Mouse (Mus musculus) forebrain, embryonic 16.5 days (tissue): ENCODE data around the gene Ralb. TPM values are rescaled to one million over a fixed set of nuclear protein-coding genes. Genes with fewer than 3 reads are reported as not detected.
A peak's percentile ranks its signal among the peaks of the same experiment; 100 is the strongest.

Source experiments
- ATAC-seq: fragments of 200-750 bp; cut with Nextera tagmentation; 2 replicates; pipeline ENCODE4 v1.8.0; 2017; ENCODE audit warnings: mild to moderate bottlenecking, moderate library complexity
- H3K27ac ChIP-seq: fragments of 300-500 bp; sonication (generic); 2 replicates; pipeline ENCODE4 v1.5.1; 2014; ENCODE audit warnings: low read length, control low read depth
- H3K27me3 ChIP-seq: fragments of 300-500 bp; sonication (generic); replicated peaks from 2 replicates; pipeline ENCODE4 v1.6.1; 2014; ENCODE audit warnings: low read length; ENCODE audit not compliant: control insufficient read depth, insufficient read depth
- H3K36me3 ChIP-seq: fragments of 300-500 bp; sonication (generic); 2 replicates; pipeline ENCODE4 v1.6.1; 2014; ENCODE audit not compliant: control insufficient read depth, insufficient read depth
- H3K4me1 ChIP-seq: fragments of 300-500 bp; sonication (generic); replicated peaks from 2 replicates; pipeline ENCODE4 v1.6.1; 2014; ENCODE audit warnings: low read length; ENCODE audit not compliant: control insufficient read depth, insufficient read depth
- H3K4me2 ChIP-seq: fragments of 300-500 bp; sonication (generic); 2 replicates; pipeline ENCODE4 v1.6.1; 2014; ENCODE audit warnings: mild to moderate bottlenecking, low read length, control low read depth
- H3K4me3 ChIP-seq: fragments of 300-500 bp; sonication (generic); replicated peaks from 2 replicates; pipeline ENCODE4 v1.5.1; 2014; ENCODE audit warnings: mild to moderate bottlenecking, low read length, control low read depth
- H3K9ac ChIP-seq: fragments of 300-500 bp; sonication (generic); replicated peaks from 2 replicates; pipeline ENCODE4 v1.6.1; 2014; ENCODE audit warnings: low read depth, low read length, control low read depth
- H3K9me3 ChIP-seq: fragments of 300-500 bp; sonication (generic); 2 replicates; pipeline ENCODE4 v1.6.1; 2016; ENCODE audit warnings: low read length; ENCODE audit not compliant: control insufficient read depth
- WGBS: fragments of 180-500 bp; shearing (Covaris S2); extraction: QIAGEN DNeasy Blood & Tissue Kit; methylation state at CpG from one replicate; pipeline ENCODE4 v1.1.7; 2014; 5-methylcytosine and 5-hydroxymethylcytosine counted together
- polyA plus RNA-seq: library from polyadenylated mRNA; unstranded; fragments of >200 nt; fragmentation: Nextera tagmentation; extraction: Ambion mirVana; gene quantifications from 2 replicates; pipeline ENCODE4 v1.2.1, GENCODE M21; 2015

Gene Ralb
- polyA plus RNA-seq, 1 experiment from 2014 or later: 47.6 TPM

- ATAC-seq: no peak
- Histone ChIP-seq H3K4me3 (no peak overlapping the region), H3K4me2 (no peak overlapping the region), H3K9ac (no peak overlapping the region), H3K27ac (no peak overlapping the region), H3K36me3 (no peaks in the 10 kb centered on the region), H3K27me3 (no peaks in the 10 kb centered on the region), H3K9me3 (no peaks in the 10 kb centered on the region), H3K4me1 (no peaks in the 10 kb centered on the region)
These were observed 14.2 kb upstream of the Ralb start for GRCm38 (mm10) chr1:119518786-119519185.

- ATAC-seq: no peak
- Histone ChIP-seq H3K4me3 (no peak overlapping the region), H3K9ac (no peak overlapping the region), H3K4me2 (no peak overlapping the region), H3K27ac (no peak overlapping the region), H3K36me3 (no peaks in the 10 kb centered on the region), H3K4me1 (no peaks in the 10 kb centered on the region), H3K27me3 (no peaks in the 10 kb centered on the region), H3K9me3 (no peaks in the 10 kb centered on the region)
- 73% methylated on average over 7 of the region's 7 CpGs for WGBS
These were observed 13.5 kb upstream of the Ralb start for GRCm38 (mm10) chr1:119518060-119518459.

GRCm38 (mm10) chr1:119510857-119511256 is 6.3 kb upstream of the Ralb start:
- no peaks in the 10 kb centered on the region for H3K36me3 ChIP-seq
- H3K4me2 ChIP-seq: no peak overlapping the region
- no peaks in the 10 kb centered on the region for H3K27me3 ChIP-seq
- WGBS: 69% methylated on average over 8 of the region's 8 CpGs
- H3K9me3 ChIP-seq: no peaks in the 10 kb centered on the region
- no peak overlapping the region for H3K27ac ChIP-seq
- H3K4me1 ChIP-seq: peaks cover 6% of the 10 kb centered on the region; the same call in 1 of the 2 replicates
- ATAC-seq: no peak
- H3K4me3 ChIP-seq: no peak overlapping the region
- no peak overlapping the region for H3K9ac ChIP-seq

- no peaks in the 10 kb centered on the region for H3K36me3 ChIP-seq
- no peak overlapping the region for H3K27ac ChIP-seq
- no peak overlapping the region for H3K9ac ChIP-seq
- no peak overlapping the region for H3K4me2 ChIP-seq
- no peak overlapping the region for H3K4me3 ChIP-seq
- peaks cover 6% of the 10 kb centered on the region; the same call in 1 of the 2 replicates for H3K4me1 ChIP-seq
- H3K9me3 ChIP-seq: no peaks in the 10 kb centered on the region
- H3K27me3 ChIP-seq: no peaks in the 10 kb centered on the region
- WGBS: 77% methylated on average over 9 of the region's 9 CpGs
- no peak for ATAC-seq
These were observed 5.8 kb upstream of the Ralb start for GRCm38 (mm10) chr1:119510409-119510808.

GRCm38 (mm10) chr1:119509474-119509873 is 4.9 kb upstream of the Ralb start:
- H3K9me3 ChIP-seq: no peaks in the 10 kb centered on the region

GRCm38 (mm10) chr1:119508548-119508947 is 4.0 kb upstream of the Ralb start:
- 24% methylated on average over 4 of the region's 4 CpGs for WGBS

More at GRCm38 (mm10) chr1:119509474-119509873, 4.9 kb upstream of the Ralb start:
- H3K27me3 ChIP-seq: no peaks in the 10 kb centered on the region
- no peak for ATAC-seq
- H3K4me1 ChIP-seq: peaks cover 12% of the 10 kb centered on the region
- H3K4me3 ChIP-seq: no peak overlapping the region
- H3K36me3 ChIP-seq: no peaks in the 10 kb centered on the region
- 84% methylated on average over 7 of the region's 7 CpGs for WGBS
- H3K9ac ChIP-seq: no peak overlapping the region
- no peak overlapping the region for H3K27ac ChIP-seq
- H3K4me2 ChIP-seq: no peak overlapping the region

GRCm38 (mm10) chr1:119505951-119506350 is 1.4 kb upstream of the Ralb start:
- Histone ChIP-seq H3K9ac (no peak overlapping the region), H3K9me3 (no peaks in the 10 kb centered on the region), H3K4me2 (no peak overlapping the region), H3K27me3 (no peaks in the 10 kb centered on the region), H3K4me3 (no peak overlapping the region), H3K36me3 (no peaks in the 10 kb centered on the region), H3K27ac (no peak overlapping the region), H3K4me1 (peaks cover 28% of the 10 kb centered on the region)
- ATAC-seq: no peak
- 98% methylated on average over 3 of the region's 3 CpGs for WGBS

More at GRCm38 (mm10) chr1:119508548-119508947, 4.0 kb upstream of the Ralb start:
- no peak for ATAC-seq
- H3K36me3 ChIP-seq: no peaks in the 10 kb centered on the region
- no peaks in the 10 kb centered on the region for H3K27me3 ChIP-seq
- no peaks in the 10 kb centered on the region for H3K9me3 ChIP-seq
- no peak overlapping the region for H3K27ac ChIP-seq
- H3K4me1 ChIP-seq: peaks cover 18% of the 10 kb centered on the region
- H3K9ac ChIP-seq: no peak overlapping the region
- no peak overlapping the region for H3K4me3 ChIP-seq
- no peak overlapping the region for H3K4me2 ChIP-seq

- ATAC-seq: no peak
- Histone ChIP-seq H3K4me1 (peaks cover 27% of the 10 kb centered on the region), H3K36me3 (no peaks in the 10 kb centered on the region), H3K9me3 (no peaks in the 10 kb centered on the region), H3K27me3 (no peaks in the 10 kb centered on the region), H3K9ac (peak overlapping the region; percentile 68), H3K27ac (no peak overlapping the region), H3K4me2 (peak overlapping the region; percentile 62), H3K4me3 (peak overlapping the region; percentile 67)
- 24% methylated on average over 5 of the region's 5 CpGs for WGBS
These were observed 786 bp downstream of the Ralb start for GRCm38 (mm10) chr1:119503808-119504207.

- H3K9ac ChIP-seq: no peak overlapping the region
- no peaks in the 10 kb centered on the region for H3K9me3 ChIP-seq
- peak overlapping the region; percentile 62 for H3K4me2 ChIP-seq
- H3K4me1 ChIP-seq: peaks cover 22% of the 10 kb centered on the region
- no peaks in the 10 kb centered on the region for H3K27me3 ChIP-seq
- peak overlapping the region; percentile 67 for H3K4me3 ChIP-seq
- H3K36me3 ChIP-seq: no peaks in the 10 kb centered on the region
- no peak for ATAC-seq
- WGBS: 85% methylated on average over 3 of the region's 3 CpGs
- no peak overlapping the region for H3K27ac ChIP-seq
These were observed 1.4 kb downstream of the Ralb start for GRCm38 (mm10) chr1:119503181-119503580.

- H3K27me3 ChIP-seq: no peaks in the 10 kb centered on the region
- H3K9me3 ChIP-seq: no peaks in the 10 kb centered on the region
- H3K27ac ChIP-seq: no peak overlapping the region
- no peak overlapping the region for H3K4me3 ChIP-seq
- H3K36me3 ChIP-seq: no peaks in the 10 kb centered on the region
- 94% methylated on average over 9 of the region's 11 CpGs for WGBS
- peak overlapping the region; percentile 62; the same call in 1 of the 2 replicates for H3K4me2 ChIP-seq
- no peak for ATAC-seq
- H3K4me1 ChIP-seq: peaks cover 21% of the 10 kb centered on the region
- no peak overlapping the region for H3K9ac ChIP-seq
These were observed 1.9 kb downstream of the Ralb start for GRCm38 (mm10) chr1:119502729-119503128.
